Mouse (Mus musculus): ENCODE data around the gene Cpm.

Cpm gene

DNA sequence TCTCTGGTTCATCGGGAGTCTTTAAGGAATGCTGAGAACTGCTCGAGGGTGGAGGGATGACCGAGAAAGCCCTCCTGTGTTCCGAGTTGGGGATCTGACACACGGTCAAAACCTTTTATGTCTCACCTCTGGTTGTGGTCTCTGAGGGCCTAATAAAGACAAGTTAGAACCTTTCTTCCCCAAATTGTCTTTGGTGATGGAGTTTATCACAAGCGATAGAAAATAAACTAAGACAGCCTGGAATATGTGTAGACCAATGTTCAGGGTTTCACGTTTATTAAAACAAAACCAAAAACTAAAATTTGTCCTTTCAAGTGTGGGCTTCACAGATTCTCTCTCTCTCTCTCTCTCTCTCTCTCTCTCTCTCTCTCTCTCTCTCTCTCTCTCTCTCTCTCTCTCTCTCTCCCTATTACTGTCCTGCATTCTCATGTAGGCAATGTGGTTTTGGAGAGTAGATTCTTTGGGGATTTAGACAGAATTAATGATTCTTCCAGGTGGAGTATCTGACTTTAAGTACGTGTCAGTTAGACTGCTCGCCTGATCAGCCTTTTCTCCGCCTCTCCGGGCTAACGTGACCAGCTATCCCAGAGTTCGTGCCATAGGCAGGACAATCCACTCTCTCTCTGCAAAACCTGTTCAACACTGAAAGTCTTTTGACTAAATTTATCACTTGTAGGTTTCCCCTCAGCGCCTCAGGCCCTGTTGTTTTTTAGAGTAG is 35.1 kb downstream of the Cpm start:
- no peak for DNase-seq

DNA sequence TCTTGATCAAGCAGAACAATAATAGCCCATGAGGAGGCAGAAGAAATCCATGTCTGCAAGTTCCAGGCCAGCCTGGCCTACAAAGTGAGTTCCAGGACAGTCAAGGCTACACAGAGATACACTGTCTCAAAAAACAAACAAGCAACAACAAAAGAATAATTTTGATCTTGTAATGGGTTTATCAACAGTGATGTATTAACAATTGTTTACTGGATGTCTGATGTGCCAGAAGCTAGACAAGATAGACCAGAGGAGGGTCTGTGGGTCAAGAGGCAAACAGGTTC is 35.6 kb downstream of the Cpm start:
- DNase-seq: no peak

DNA sequence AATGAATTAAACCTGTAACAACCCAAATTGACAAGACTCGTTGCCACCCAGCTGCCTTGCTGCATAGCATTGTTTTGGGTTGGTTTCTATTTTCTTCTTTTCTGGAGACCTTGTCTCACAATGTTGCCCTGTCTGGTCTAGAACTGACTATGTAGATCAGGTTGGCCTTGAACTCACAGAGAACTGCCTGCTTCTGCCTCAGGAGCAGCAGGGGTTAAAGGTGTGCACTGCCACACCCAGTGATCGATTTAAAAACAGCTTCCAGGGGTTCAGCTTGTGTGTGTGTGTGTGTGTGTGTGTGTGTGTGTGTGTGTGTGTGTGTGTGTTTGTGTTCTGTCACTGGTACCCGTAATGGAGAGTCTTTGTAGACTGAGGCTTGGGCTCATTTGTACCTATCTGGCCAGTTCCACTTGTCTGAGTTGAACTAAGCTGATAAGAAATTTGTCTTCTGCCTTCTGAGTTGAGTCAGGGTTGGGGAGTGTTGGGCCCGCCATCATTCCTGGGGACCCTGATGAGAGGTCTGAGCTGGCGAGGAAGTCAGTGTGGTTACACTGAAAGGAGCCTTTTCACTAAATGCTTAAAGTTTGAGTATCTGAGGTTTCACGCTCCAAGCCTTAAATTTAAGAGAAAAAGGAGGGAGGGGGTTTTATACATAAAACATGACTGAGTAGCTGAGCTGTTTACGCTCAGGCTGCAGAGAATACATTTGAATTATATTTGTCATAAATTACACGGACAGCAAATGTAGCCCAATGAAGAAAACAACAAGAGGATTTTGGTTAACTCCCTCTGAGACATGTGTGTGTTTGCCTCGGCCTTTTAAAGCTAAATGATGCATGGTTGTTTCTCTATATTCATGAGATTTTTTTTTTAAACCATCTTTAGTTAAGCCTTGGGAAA is 36.3 kb downstream of the Cpm start:
- no peak for DNase-seq

DNA sequence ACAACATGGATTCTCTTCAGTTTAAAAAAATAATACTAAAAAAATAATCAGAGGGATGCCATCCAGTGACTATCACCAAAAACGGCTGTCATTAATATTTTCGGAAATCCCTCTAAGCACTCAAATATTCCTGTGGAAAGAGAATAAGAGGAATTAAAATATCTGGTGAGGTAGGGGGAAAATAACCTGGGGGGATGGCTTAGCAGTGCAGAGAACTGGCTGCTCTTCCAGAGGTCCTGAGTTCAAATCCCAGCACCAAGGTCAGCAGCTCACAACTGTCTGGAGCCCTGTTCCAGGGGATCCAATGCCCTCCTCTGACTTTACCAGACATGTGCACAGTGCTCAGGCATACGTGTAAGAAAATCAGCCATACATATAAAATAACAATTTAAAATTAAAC is 37.1 kb downstream of the Cpm start:
- no peak for DNase-seq

DNA sequence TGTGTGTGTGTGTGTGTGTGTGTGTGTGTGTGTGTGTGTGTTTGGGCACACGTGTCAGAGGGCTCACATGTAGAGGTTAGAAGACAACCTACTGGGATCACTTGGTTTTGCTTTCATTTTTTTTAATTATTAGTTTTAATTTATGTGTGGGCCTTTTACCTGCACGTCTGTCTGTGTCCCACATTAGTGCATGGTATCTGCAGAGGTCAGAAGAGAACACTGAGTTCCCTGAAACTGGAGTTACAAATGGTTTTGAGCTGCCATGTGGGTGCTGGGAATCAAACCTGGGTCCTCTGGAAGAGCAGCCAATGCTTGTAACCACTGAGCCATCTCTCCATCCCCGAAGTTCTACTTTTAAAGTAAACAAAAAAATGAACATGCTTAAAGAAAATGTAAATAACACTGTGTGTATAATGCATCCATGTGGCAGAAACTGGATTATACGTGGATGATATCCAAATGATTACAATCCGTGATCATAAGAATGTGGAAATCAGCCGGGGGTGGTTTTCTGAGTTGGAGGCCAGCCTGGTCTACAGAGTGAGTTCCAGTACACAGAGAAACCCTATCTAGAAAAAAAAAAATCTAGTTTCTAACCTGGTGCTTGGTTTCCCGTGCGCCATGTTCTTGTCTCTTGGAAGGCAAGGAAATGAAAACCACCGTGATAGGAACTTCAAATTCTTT is 37.8 kb downstream of the Cpm start:
- DNase-seq: no peak

DNA sequence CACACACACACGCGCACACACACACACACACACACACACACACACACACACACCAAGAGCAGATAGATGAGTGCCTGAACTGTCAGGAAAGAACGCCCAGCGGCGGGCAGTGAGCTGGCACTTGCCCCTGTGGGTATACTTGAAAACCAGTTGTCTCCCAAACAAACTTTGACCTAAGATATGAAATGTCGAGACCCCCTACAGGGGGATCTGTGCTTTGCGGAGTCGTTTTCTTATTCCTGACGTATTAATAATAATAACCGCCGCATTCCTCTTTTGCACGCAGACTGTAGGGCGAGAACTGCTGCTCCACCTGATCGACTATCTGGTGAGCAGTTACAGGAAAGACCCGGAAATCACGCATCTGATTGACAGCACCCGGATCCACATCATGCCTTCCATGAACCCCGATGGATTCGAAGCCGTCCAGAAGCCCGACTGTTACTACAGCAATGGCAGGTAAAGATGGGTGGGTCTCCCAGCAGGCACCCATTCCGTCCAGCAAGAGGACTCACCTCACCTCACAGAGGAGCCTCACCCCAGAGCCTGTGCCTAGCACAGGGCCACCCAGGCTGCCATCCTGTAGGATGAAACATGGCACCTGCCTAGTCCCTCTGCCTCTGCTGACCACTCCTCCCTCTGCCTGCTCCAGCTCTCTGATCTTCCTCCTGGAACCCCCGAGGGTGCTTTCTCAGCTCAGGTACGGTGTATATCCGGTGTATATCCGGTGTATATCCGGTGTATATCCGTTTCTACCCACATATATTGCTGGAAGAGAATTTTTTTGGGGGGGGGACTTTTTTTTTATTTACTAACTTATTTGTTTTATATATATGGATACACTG is 38.6 kb downstream of the Cpm start:
- no peak for DNase-seq

DNA sequence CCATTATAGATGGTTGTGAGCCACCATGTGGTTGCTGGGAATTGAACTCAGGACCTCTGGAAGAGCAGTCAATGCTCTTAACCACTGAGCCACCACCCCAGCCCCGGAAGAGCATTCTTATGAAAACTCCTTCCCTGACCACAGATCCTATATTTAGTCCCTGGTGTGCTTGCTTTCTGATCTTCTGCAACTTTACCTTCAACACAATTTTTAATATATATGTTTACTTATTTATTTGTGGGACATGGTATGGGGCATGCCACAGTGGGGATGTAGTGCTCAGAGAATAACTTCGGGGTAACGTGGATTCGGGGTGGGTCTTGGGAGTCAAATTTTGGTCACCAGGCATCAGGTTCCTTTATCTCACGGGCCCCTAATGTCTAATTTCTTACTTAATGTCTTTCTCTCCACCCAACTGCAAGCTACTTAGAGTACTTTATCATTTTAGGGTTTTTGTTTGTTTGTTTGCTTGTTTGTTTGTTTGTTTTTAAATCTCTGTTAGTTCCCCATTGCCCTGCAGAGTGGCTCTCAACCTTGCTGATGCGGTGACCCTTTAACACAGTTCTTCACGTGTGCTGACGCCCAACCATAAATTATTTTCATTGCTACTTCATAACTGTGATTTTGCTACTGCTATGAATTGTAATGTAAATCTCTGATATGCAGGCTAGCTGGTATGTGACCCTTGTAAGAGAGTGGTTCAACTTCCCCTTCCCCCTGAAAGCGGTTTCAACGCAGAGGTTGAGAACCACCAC is 39.4 kb downstream of the Cpm start:
- DNase-seq: no peak

DNA sequence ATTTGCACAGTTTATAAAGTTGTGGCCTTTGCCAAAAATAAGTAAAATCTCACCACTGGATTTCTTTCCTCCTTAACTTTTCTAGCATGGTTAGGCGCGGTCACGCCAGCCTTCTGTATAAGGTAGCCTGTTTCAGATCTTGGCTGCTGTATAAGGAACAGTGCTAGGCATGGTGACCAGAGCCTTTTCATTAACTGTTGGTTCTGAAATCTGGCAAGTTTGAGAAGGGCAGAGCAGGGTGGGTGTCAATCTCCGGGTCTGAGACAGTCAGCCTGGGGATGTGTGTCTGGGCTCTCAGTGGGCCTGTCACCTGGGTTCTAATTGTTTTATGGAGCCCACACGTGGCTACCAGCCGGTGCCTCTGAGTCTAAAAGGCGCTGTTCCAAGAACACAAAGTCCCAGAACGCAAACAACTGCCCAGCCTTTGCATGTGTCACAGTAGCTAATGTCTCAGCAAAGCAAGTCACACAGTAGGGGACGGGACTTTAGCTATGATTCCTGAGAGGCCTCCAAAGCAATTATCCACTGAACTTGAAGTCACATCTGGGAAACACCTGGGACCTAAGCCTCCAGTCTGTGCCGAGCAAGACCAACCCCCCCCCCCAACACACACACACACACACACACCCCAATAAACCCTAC is 40.3 kb downstream of the Cpm start:
- no peak for DNase-seq

DNA sequence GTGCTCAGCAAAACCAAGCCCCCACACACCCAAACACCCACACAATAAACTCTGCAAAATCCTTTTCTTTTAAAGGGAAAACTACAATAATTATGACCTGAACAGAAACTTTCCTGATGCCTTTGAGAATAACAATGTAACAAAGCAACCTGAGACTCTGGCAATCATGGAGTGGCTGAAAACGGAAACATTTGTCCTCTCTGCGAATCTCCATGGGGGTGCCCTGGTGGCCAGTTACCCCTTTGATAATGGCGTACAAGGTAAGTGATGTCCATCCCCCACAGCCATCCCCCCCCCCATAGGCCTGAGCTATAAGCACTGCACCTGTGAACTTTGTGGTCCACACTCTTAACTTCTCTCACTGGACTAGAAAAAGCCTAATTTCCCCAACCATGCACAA is 40.8 kb downstream of the Cpm start:
- no peak for DNase-seq

DNA sequence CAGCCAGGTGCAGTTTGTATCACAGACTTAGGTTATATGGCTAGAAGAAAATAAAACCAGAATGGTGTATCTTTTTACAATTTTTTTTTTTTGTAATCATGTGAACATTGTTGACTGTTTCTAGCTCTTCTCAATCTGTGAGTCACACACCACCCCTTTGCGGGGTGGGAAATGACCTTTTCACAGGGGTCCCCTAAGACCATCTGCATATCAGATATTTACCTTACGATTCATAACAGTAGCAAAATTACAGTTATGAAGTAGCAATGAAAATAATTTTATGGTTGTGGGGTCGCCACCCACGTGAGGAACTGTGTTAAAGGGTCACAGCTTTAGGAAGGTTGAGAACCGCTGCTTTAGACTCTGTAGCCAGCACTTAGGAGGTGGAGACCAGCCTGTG is 41.5 kb downstream of the Cpm start:
- DNase-seq: no peak

DNA sequence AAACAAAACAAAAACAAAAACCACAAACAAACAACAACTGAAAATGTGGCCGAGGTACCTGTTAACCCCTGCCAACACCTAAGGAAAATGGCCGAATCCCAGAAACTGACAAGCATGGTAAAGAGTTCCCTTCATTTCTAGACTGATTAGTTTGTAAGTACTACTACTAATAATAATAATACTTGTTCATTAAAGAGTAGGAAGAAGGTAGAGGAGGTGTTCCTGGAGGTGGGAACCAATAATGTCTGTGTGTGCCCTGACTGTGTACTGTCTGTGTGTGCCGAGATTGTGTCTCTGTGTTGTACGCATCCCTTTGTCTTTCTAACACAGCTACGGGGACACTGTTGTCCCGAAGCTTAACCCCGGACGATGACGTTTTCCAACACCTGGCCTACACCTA is 42.0 kb downstream of the Cpm start:
- no peak for DNase-seq

DNA sequence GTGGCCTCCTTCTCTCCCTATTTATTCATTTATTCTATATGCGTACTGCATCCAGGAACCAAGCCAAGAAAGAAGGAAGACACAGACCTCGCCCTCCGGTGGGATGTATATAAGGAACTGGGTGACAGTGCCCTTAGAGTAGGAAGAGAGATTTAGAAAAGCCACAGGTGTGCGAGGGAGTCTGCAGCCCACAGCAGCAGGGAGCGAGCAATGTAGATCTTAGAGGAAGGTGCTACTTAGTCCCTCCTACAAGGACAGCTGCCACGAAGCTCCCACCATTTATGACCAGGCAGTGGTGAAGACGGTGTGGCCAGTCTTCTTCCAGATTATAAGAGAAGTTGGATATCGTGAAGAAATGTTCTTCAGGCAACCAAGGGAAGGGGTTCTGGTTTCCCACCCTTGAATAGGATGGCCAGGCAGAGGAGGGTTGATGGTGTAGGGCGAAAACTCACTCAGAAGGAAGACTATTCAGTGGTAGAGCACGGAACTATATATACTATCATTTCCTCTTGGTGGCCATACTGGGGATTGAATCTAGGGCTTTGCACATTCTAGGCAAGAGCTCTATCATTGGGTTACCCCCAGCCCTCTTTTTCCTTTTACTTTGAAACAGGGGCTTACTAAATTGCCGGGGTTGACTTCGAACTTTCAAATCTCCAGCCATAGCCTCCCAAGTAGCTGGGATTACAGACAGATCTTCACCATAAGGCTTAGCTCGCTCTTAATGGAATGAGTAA is 42.8 kb downstream of the Cpm start:
- DNase-seq: no peak

DNA sequence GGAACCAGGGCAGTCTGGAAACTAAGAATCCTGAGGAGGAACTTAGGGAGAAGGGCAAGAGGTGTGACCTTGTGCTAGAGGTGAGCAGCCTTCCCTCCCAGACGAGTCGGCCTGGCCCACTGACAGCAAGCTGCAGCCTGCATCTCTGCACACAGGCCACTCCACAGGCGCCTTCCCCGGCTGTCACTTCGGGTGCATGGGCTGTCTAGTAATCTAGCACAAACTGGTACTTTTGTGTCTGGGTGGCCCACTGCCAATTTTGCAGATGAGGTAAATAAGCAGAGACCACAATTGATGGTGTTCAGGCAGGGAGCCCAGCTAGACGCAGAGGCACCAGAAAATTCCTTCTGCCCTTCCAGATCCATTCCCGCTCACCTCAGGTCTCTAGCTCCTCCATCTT is 43.4 kb downstream of the Cpm start:
- no peak for DNase-seq

DNA sequence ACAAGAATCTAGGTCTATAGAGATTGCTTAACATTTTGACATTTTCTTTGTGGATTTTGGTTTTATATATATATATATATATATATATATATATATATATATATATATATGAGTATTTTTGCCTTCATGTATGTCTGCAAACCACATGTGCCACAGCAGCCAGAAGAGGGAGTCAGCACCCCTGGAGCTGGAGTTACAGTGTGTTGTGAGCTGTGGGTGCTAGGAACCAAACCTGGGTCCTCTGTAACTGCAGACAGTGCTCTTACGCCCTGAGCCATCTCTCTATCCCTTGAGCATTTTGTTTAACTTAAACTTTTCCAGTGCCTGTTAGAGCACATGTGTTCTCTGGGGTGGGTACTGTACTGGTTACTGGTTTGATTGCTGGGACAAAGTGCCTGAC is 44.6 kb downstream of the Cpm start:
- no peak for DNase-seq

DNA sequence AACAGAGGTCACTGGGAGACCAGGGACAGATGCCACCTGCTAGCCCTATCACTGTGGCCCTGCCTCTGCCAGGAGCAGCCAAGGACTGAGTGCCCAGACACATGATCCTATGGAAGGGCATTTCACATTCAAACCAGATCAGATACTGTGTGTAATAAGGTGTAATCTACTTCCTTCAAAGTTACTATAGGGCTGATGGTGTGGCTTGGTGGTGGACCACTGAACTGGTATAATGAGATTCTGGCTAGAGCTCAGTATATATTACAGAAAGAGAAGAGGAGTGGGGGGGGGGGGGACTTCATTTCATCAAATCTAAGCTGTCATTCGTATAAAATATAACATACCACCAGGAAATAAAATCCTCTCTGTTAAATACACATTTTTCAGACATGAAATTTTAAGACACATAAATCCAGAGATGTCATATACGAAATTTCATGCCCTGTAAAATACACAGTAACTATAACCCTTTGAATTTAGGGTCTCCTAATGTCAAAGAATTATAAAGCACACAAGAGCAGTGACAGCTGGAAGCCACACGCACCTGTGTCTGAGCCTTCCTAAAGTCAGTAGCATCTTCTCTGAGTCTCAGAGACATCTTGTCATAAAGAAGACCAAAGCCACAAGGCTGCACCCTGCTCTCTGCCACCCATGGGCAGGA is 45.2 kb downstream of the Cpm start:
- DNase-seq: no peak

DNA sequence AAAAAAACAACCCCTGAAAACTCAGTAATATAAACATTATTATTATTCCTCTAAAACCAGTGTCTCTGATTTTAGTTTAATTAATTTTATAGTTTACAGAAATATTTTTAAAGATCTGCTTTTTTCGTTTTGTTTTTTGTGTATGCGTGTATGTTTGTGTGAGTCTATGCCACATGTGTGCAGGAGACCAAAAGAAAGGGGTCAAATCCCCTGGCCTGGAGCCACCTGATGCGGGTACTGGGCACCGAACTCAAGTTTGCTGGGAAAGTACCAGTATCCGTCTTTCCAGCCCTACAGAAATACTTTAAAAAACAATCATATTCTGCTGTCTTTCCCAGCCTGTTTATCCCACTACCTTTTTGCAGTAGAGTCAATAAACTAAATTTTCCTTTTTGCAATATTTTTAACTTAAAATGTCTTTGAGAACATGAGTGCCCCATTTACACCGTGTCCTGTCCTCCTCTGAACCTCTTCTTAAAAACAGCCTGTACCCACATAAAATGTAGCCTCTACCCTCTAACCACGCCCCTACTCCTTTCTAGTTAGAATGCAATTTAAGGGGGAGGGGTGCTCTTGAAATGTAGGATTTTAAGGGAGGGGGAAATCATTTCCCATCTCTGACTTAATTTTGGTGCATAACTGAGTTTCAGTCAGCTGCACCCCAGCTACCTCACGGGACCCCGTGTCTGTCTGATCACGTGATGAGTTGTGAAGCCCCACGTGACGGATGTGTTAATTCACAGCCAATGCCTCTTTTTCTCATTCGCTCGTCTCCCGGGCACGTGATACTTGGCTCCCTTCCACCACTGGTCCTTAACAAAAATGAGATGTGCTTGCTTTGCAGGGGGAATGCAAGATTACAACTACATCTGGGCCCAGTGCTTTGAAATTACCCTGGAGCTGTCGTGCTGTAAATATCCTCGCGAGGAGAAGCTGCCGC is 46.1 kb downstream of the Cpm start:
- peak; percentile 47 to 53 for DNase-seq

DNA sequence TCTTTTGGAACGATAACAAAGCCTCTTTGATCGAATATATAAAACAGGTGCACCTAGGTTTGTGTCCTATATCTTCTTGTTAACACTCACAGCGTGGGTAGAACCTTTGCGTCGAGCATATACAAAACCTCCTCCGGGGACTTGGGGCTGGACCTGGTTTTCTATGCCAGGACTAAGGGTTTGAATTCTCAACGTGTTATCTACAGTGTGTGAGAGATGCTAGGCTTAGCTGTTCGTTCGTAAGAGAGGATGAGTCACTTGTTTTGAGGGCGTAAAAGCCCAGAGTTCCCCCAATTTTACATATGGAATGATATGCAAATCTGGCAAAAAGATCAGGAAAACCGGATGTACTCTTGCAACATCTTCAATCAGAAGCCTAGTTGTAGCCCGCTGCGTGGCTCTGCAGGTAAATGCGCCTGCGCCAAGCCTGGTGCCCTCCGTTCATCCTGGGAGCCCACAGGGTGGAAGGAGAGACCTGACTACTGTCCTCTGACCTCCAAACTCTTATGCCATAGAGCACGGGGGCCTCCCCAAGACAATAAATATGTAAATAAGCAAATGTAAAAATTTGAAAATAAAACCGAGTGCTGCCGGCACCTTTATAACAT is 46.8 kb downstream of the Cpm start:
- DNase-seq: no peak

DNA sequence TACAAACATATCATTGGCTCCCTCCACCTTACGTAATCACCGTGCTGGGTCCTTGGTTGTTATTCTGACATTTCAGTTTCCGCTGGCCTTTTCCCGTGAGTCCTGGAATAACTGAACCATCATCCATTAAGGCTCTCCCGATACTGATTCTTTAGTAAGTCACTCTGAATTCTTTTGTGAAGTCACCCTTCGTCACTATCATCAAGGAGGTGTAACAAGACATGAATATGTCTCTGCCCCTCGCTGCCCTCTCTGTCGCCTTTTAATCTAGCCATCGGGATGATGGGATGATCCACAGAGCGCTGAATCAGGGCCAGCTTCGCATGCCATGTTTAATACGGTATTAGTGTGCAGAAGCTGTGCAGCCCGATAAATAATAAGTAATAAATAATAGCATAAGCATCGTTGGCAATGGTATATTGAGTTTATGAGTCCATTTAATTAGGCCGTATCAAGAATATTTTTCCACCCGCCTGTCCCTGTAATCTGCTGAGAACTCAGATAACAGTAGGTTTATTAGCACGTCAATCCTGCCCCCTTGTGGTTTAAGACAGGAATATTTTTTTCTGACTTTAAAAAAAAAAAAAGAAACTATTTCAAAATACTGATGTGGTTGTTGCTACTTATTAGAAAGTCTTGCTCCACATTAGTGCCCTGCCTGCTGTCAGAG is 47.5 kb downstream of the Cpm start:
- peak in 1 of 2 experiments; percentile 32 for DNase-seq
